Mouse (Mus musculus): Measurements from ENCODE around the gene Rasa2. TPM values are rescaled to one million over a fixed set of nuclear protein-coding genes. Genes with fewer than 3 reads are reported as not detected.
A peak's percentile ranks its signal among the peaks of the same experiment; 100 is the strongest.
"Not testable (repeated sequence)": the region's sequence is repeated elsewhere in the genome, so short reads cannot be mapped to it uniquely, and the experiment has no call there.

The Rasa2 gene
- polyA plus RNA-seq (2014; fragmentation: Nextera tagmentation; extraction: Ambion mirVana): 14.5 and 18.9 TPM in 2 replicates

DNA sequence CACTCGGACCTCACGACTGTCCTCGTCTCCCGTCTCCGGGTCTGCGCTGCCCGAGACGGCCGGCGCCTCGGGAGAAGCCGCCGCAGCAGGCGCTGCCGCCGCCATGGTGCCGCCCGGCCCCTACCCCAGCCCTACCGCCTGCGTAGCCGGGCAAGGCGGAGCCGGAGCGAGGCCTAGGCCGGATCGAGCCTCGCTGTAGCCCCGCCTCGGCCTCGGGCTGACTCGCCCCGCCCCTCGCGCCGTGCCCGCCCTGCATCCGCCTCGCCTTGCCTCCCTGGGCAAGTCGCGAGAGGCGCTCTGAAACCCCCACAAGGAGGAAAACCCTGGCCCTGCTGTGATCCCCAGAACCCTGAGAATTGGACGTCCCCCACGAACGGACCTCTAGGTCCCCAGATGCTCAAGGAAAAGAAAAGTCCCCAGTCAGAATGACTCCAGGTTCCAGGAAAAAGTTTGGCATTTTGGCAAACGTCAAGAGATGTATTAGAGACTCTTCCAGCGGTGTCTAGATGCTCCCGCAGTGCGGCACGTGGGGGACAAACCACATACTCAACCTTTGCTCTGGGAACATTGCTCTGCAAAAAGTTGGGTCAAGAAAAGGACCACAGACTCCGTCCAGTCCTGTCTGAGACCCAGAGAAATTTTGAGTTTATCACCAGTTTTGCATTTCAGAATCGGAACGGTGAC, at the start of gene Rasa2:
TSS of gene Rasa2 (minus strand) at position 229 of the 684 bp plus-strand sequence.
- H3K4me1 ChIP-seq (ENCODE audit: control insufficient read depth, insufficient read depth, low read length): peaks cover 13% of the 10 kb centered on the region; the same call in 1 of the 2 replicates
- no peaks in the 10 kb centered on the region for H3K36me3 ChIP-seq (ENCODE audit: control insufficient read depth, insufficient read depth, low read length)
- H3K27me3 ChIP-seq (ENCODE audit: control insufficient read depth, insufficient read depth, low read length): no peaks in the 10 kb centered on the region
- peak within 1 kb of the TSS; percentile 97 for H3K4me3 ChIP-seq (ENCODE audit: low read length)
- H3K4me2 ChIP-seq (replicated peaks; ENCODE audit: low read depth, low read length): peak within 1 kb of the TSS; percentile 49
- 2% methylated on average over 48 of the region's 52 CpGs for WGBS
- ATAC-seq (ENCODE audit: low FRiP score, low TSS enrichment): peak; percentile 97
- no peaks in the 10 kb centered on the region for H3K9me3 ChIP-seq (ENCODE audit: control insufficient read depth, low read length)
- H3K9ac ChIP-seq (ENCODE audit: low read depth, low read length): peak within 1 kb of the TSS; percentile 96
- H3K27ac ChIP-seq (ENCODE audit: low read depth, low read length): peak within 1 kb of the TSS; percentile 98

- WGBS: 83% methylated on average over 5 of the region's 5 CpGs
- Histone ChIP-seq H3K4me1 (ENCODE audit: control insufficient read depth, insufficient read depth, low read length) (no peaks in the 10 kb centered on the region), H3K4me3 (ENCODE audit: low read length) (no peak overlapping the region), H3K27ac (ENCODE audit: low read depth, low read length) (no peak overlapping the region), H3K4me2 (replicated peaks; ENCODE audit: low read depth, low read length) (no peak overlapping the region), H3K36me3 (ENCODE audit: control insufficient read depth, insufficient read depth, low read length) (no peaks in the 10 kb centered on the region), H3K9ac (ENCODE audit: low read depth, low read length) (no peak overlapping the region), H3K27me3 (ENCODE audit: control insufficient read depth, insufficient read depth, low read length) (no peaks in the 10 kb centered on the region), H3K9me3 (ENCODE audit: control insufficient read depth, low read length) (no peaks in the 10 kb centered on the region)
- no peak for ATAC-seq (ENCODE audit: low FRiP score, low TSS enrichment)
Observed at GRCm38 (mm10) chr9:96678611-96679010, 47.2 kb upstream of the Rasa2 start.

GRCm38 (mm10) chr9:96677711-96678110, 46.3 kb upstream of the Rasa2 start:
- H3K4me2 ChIP-seq (replicated peaks; ENCODE audit: low read depth, low read length); H3K27ac ChIP-seq (ENCODE audit: low read depth, low read length): not testable (repeated sequence)
- WGBS: 89% methylated on average over 5 of the region's 5 CpGs

DNA sequence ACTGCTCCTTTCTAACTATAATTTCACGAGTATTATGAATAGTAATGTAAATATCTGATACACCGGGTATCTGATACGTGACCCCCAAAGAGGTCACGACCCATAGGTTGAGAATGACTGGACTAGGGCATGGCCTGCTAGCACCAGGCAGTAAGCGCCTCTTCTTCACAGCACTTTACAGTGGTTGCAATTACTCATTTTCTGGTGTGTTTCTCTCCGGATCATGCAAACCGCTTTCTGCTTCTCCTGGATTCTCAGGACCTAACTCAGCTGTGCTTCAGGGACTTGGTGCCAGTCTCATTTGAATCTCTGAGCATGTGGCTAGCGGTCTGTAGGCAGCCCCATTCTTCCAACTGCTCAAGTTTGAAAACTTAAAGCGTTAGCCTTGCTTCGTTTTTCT, 45.3 kb upstream of the Rasa2 start:
- Histone ChIP-seq H3K36me3 (ENCODE audit: control insufficient read depth, insufficient read depth, low read length) (no peaks in the 10 kb centered on the region), H3K27me3 (ENCODE audit: control insufficient read depth, insufficient read depth, low read length) (no peaks in the 10 kb centered on the region), H3K9me3 (ENCODE audit: control insufficient read depth, low read length) (no peaks in the 10 kb centered on the region), H3K4me2 (replicated peaks; ENCODE audit: low read depth, low read length) (no peak overlapping the region), H3K4me1 (ENCODE audit: control insufficient read depth, insufficient read depth, low read length) (no peaks in the 10 kb centered on the region), H3K4me3 (ENCODE audit: low read length) (no peak overlapping the region), H3K9ac (ENCODE audit: low read depth, low read length) (no peak overlapping the region), H3K27ac (ENCODE audit: low read depth, low read length) (no peak overlapping the region)
- 90% methylated on average over 10 of the region's 10 CpGs for WGBS
- ATAC-seq (ENCODE audit: low FRiP score, low TSS enrichment): no peak

More at GRCm38 (mm10) chr9:96677711-96678110, 46.3 kb upstream of the Rasa2 start:
- not testable (repeated sequence) for H3K4me3 ChIP-seq (ENCODE audit: low read length); H3K4me1 ChIP-seq (ENCODE audit: control insufficient read depth, insufficient read depth, low read length); H3K9me3 ChIP-seq (ENCODE audit: control insufficient read depth, low read length); ATAC-seq (ENCODE audit: low FRiP score, low TSS enrichment); H3K27me3 ChIP-seq (ENCODE audit: control insufficient read depth, insufficient read depth, low read length); H3K36me3 ChIP-seq (ENCODE audit: control insufficient read depth, insufficient read depth, low read length); H3K9ac ChIP-seq (ENCODE audit: low read depth, low read length)

- no peaks in the 10 kb centered on the region for H3K9me3 ChIP-seq (ENCODE audit: control insufficient read depth, low read length)
- no peak overlapping the region for H3K9ac ChIP-seq (ENCODE audit: low read depth, low read length)
- WGBS: 86% methylated on average over 8 of the region's 8 CpGs
- no peak overlapping the region for H3K27ac ChIP-seq (ENCODE audit: low read depth, low read length)
- H3K4me1 ChIP-seq (ENCODE audit: control insufficient read depth, insufficient read depth, low read length): no peaks in the 10 kb centered on the region
- ATAC-seq (ENCODE audit: low FRiP score, low TSS enrichment): no peak
- no peaks in the 10 kb centered on the region for H3K27me3 ChIP-seq (ENCODE audit: control insufficient read depth, insufficient read depth, low read length)
- H3K36me3 ChIP-seq (ENCODE audit: control insufficient read depth, insufficient read depth, low read length): no peaks in the 10 kb centered on the region
- H3K4me2 ChIP-seq (replicated peaks; ENCODE audit: low read depth, low read length): no peak overlapping the region
- no peak overlapping the region for H3K4me3 ChIP-seq (ENCODE audit: low read length)
Observed at GRCm38 (mm10) chr9:96675763-96676640, 44.6 kb upstream of the Rasa2 start.

DNA sequence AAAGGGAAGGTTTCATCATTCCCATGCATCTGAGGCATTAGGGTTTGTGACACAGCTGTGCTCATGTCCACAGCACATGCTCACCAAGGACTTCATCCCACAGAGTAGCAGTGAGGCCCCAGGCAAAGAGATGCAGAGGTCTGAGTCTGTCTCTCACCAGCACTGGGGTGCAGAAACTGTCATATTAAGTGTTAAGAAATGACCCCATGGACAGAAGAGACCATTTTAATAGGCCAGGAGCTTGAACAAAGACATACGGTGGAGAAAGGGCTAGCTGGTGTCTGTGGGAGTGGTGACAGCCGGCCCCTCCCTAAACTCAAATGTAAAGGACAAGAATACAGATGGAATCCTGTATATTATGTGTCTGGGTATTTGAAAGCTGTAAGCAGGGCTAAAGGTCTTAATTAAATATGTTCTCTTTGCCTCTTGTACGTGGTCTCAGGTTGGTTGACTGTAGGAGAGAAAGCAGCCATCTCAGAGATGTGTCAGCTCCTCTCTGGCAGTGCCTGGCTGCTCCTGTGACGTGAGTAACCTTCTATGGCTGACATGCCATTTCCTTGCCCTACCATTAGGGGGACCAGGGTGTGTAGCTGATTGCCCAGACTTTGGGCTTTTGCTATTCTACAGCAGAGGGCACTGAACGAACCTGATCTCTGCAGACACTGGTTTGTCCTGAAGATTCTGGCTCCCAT, 43.8 kb upstream of the Rasa2 start:
- 33% methylated on average over 5 of the region's 5 CpGs for WGBS
- Histone ChIP-seq H3K27me3 (ENCODE audit: control insufficient read depth, insufficient read depth, low read length) (no peaks in the 10 kb centered on the region), H3K4me2 (replicated peaks; ENCODE audit: low read depth, low read length) (no peak overlapping the region), H3K9me3 (ENCODE audit: control insufficient read depth, low read length) (no peaks in the 10 kb centered on the region), H3K27ac (ENCODE audit: low read depth, low read length) (no peak overlapping the region), H3K4me3 (ENCODE audit: low read length) (no peak overlapping the region), H3K9ac (ENCODE audit: low read depth, low read length) (no peak overlapping the region), H3K4me1 (ENCODE audit: control insufficient read depth, insufficient read depth, low read length) (no peaks in the 10 kb centered on the region), H3K36me3 (ENCODE audit: control insufficient read depth, insufficient read depth, low read length) (no peaks in the 10 kb centered on the region)
- ATAC-seq (ENCODE audit: low FRiP score, low TSS enrichment): peak; percentile 47; the same call in 1 of the 2 replicates

DNA sequence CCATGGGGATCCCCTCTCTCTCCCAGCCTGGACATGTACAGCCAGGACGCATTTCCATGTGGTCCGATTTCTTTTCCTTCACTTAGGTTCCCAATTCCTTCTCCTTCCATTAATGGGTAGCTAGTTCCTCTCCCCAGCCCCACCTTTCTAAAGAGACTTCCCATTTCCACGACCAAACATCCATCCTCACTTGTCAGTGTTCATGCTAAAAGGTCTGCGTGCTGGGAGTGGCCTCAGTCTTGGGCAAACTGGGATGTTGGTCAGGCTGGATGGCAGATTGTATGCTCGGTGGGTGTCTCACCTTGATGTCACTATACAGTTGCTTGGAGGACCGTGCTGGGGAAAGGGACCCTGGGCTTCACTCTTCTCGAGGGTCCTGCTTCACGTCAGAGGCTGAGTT, 42.9 kb upstream of the Rasa2 start:
- Histone ChIP-seq H3K9ac (ENCODE audit: low read depth, low read length) (no peak overlapping the region), H3K4me2 (replicated peaks; ENCODE audit: low read depth, low read length) (no peak overlapping the region), H3K27ac (ENCODE audit: low read depth, low read length) (no peak overlapping the region), H3K4me3 (ENCODE audit: low read length) (no peak overlapping the region), H3K27me3 (ENCODE audit: control insufficient read depth, insufficient read depth, low read length) (no peaks in the 10 kb centered on the region), H3K4me1 (ENCODE audit: control insufficient read depth, insufficient read depth, low read length) (no peaks in the 10 kb centered on the region), H3K36me3 (ENCODE audit: control insufficient read depth, insufficient read depth, low read length) (no peaks in the 10 kb centered on the region), H3K9me3 (ENCODE audit: control insufficient read depth, low read length) (no peaks in the 10 kb centered on the region)
- ATAC-seq (ENCODE audit: low FRiP score, low TSS enrichment): no peak
- 88% methylated on average over 8 of the region's 8 CpGs for WGBS

- H3K27me3 ChIP-seq (ENCODE audit: control insufficient read depth, insufficient read depth, low read length): no peaks in the 10 kb centered on the region
- no peak overlapping the region for H3K4me3 ChIP-seq (ENCODE audit: low read length)
- WGBS: 83% methylated on average over 2 of the region's 2 CpGs
- no peaks in the 10 kb centered on the region for H3K36me3 ChIP-seq (ENCODE audit: control insufficient read depth, insufficient read depth, low read length)
- no peak for ATAC-seq (ENCODE audit: low FRiP score, low TSS enrichment)
- no peak overlapping the region for H3K27ac ChIP-seq (ENCODE audit: low read depth, low read length)
- H3K4me2 ChIP-seq (replicated peaks; ENCODE audit: low read depth, low read length): no peak overlapping the region
- no peaks in the 10 kb centered on the region for H3K4me1 ChIP-seq (ENCODE audit: control insufficient read depth, insufficient read depth, low read length)
- H3K9me3 ChIP-seq (ENCODE audit: control insufficient read depth, low read length): no peaks in the 10 kb centered on the region
- no peak overlapping the region for H3K9ac ChIP-seq (ENCODE audit: low read depth, low read length)
Observed at GRCm38 (mm10) chr9:96672466-96672865, 41.0 kb upstream of the Rasa2 start.
